Mouse (Mus musculus) heart, adult 18-20 months (tissue): ENCODE data around the gene Rcsd1. TPM values are rescaled to one million over a fixed set of nuclear protein-coding genes. Genes with fewer than 3 reads are reported as not detected.
"Not testable (repeated sequence)": the region's sequence is repeated elsewhere in the genome, so short reads cannot be mapped to it uniquely, and the experiment has no call there.

Experiments used
- DNase-seq, 2 experiments: peaks; one replicate each; pipeline ENCODE4 v3.0.0; 2021 to 2022; ENCODE audit warnings: mixed read lengths in 1 of 2
- total RNA-seq, 2 experiments: library from RNA; stranded (reverse); gene quantifications; 2 replicates each; pipeline ENCODE4 v1.2.3; 2021

Rcsd1 gene
- total RNA-seq, 2 experiments from 2014 or later = 66.6 to 67.6 TPM

GRCm38 (mm10) chr1:165689845-165690244, 19.7 kb downstream of the Rcsd1 start:
- DNase-seq = peak; percentile 44 to 48

GRCm38 (mm10) chr1:165687861-165688260, 21.7 kb downstream of the Rcsd1 start:
- DNase-seq = peak; percentile 45 to 56

GRCm38 (mm10) chr1:165686963-165687362, 22.6 kb downstream of the Rcsd1 start:
- peak; percentile 49 to 63 for DNase-seq

GRCm38 (mm10) chr1:165686349-165686748, 23.2 kb downstream of the Rcsd1 start:
- peak; percentile 45 to 56 for DNase-seq

GRCm38 (mm10) chr1:165684261-165685203, 25.0 kb downstream of the Rcsd1 start:
- peak; percentile 73 to 90 for DNase-seq

- peak; percentile 51 to 57 for DNase-seq
These were observed 27.3 kb downstream of the Rcsd1 start for GRCm38 (mm10) chr1:165682056-165682853.

- peak in 1 of 2 experiments; percentile 47 for DNase-seq
These were observed 28.3 kb downstream of the Rcsd1 start for GRCm38 (mm10) chr1:165681045-165681794.

GRCm38 (mm10) chr1:165680086-165680485, 29.5 kb downstream of the Rcsd1 start:
- DNase-seq = not testable (repeated sequence)

GRCm38 (mm10) chr1:165679618-165679997, 29.9 kb downstream of the Rcsd1 start:
- peak in 1 of 2 experiments; percentile 54 for DNase-seq

- DNase-seq = no peak
These were observed 30.5 kb downstream of the Rcsd1 start for GRCm38 (mm10) chr1:165678861-165679617.

GRCm38 (mm10) chr1:165677558-165677957, 32.0 kb downstream of the Rcsd1 start:
- peak; percentile 52 to 61 for DNase-seq

GRCm38 (mm10) chr1:165676993-165677392, 32.6 kb downstream of the Rcsd1 start:
- peak; percentile 57 to 72 for DNase-seq

GRCm38 (mm10) chr1:165675167-165675566, 34.4 kb downstream of the Rcsd1 start:
- DNase-seq = no peak

- peak in 1 of 2 experiments; percentile 46 for DNase-seq
These were observed 37.2 kb downstream of the Rcsd1 start for GRCm38 (mm10) chr1:165672355-165672754.

- DNase-seq = no peak
These were observed 39.5 kb downstream of the Rcsd1 start for GRCm38 (mm10) chr1:165670056-165670455.

GRCm38 (mm10) chr1:165668904-165669303, 40.7 kb downstream of the Rcsd1 start:
- DNase-seq = peak in 1 of 2 experiments; percentile 61

- peak; percentile 69 to 83 for DNase-seq
These were observed 42.2 kb downstream of the Rcsd1 start for GRCm38 (mm10) chr1:165667380-165667779.

- no peak for DNase-seq
These were observed 42.6 kb downstream of the Rcsd1 start for GRCm38 (mm10) chr1:165666944-165667343.

GRCm38 (mm10) chr1:165665758-165666157, 43.8 kb downstream of the Rcsd1 start:
- DNase-seq = peak in 1 of 2 experiments; percentile 50

- no peak for DNase-seq
These were observed 46.3 kb downstream of the Rcsd1 start for GRCm38 (mm10) chr1:165663277-165663676.
